Mouse (Mus musculus): ENCODE results near the gene Gpr61.

DNA sequence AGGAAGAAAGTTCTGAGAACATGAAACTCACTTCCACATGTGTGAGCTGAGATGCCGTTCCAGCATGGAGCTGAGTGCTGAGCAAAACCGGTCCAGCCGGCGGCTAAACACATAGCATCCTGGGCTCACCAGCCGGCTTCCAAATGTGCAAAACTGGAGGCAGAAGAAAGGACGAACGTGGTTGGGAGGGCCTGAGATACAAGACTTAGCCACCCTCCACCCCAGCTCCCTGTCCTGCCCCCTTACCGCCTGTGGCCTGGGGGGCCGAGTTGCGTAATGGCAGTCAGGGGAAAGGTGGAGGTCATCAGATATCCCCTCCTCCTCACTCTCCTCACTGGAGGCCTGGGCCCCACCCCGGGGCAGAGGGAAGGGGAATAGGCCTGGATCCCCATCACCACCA lies 49.8 kb upstream of the Gpr61 start:
- TF ChIP-seq CTCF (IDR thresholded peaks at IDR 0.05; ENCODE audit: extremely low read depth, insufficient read length, insufficient replicate concordance, low read depth, low read length) (no peak), POLR2A (IDR thresholded peaks at IDR 0.05; ENCODE audit: low read depth, low read length) (no peak)

Measured in small intestine, adult 2 months (tissue).